Mouse (Mus musculus) limb, embryonic 13.5 days (tissue): ENCODE measurements around the gene Cyp27b1. TPM values are rescaled to one million over a fixed set of nuclear protein-coding genes. Genes with fewer than 3 reads are reported as not detected.
A peak's percentile ranks its signal among the peaks of the same experiment; 100 is the strongest.
"Not testable (repeated sequence)": the region's sequence is repeated elsewhere in the genome, so short reads cannot be mapped to it uniquely, and the experiment has no call there.

Experiments used
- ATAC-seq: fragments of 200-750 bp; cut with Nextera tagmentation; 2 replicates; pipeline ENCODE4 v1.8.0; 2017; ENCODE audit warnings: low read depth, moderate number of reproducible peaks, moderate TSS enrichment; ENCODE audit not compliant: low FRiP score
- H3K27ac ChIP-seq: fragments of 300-500 bp; sonication (generic); 2 replicates; pipeline ENCODE4 v1.5.1; 2015; ENCODE audit warnings: inconsistent platforms, mild to moderate bottlenecking, moderate library complexity
- H3K27me3 ChIP-seq: fragments of 300-500 bp; sonication (generic); 2 replicates; pipeline ENCODE4 v1.6.1; 2015; ENCODE audit warnings: mild to moderate bottlenecking, inconsistent platforms
- H3K36me3 ChIP-seq: fragments of 300-500 bp; sonication (generic); 2 replicates; pipeline ENCODE4 v1.6.1; 2015; ENCODE audit warnings: inconsistent platforms, mild to moderate bottlenecking, moderate library complexity
- H3K4me1 ChIP-seq: fragments of 300-500 bp; sonication (generic); 2 replicates; pipeline ENCODE4 v1.6.1; 2015; ENCODE audit warnings: inconsistent platforms
- H3K4me2 ChIP-seq: fragments of 300-500 bp; sonication (generic); replicated peaks from 2 replicates; pipeline ENCODE4 v1.6.1; 2015; ENCODE audit warnings: inconsistent platforms, mild to moderate bottlenecking, moderate library complexity
- H3K4me3 ChIP-seq: fragments of 300-500 bp; sonication (generic); 2 replicates; pipeline ENCODE4 v1.5.1; 2015; ENCODE audit warnings: moderate library complexity, mild to moderate bottlenecking, inconsistent platforms
- H3K9ac ChIP-seq: fragments of 300-500 bp; sonication (generic); 2 replicates; pipeline ENCODE4 v1.6.1; 2015; ENCODE audit warnings: mild to moderate bottlenecking, inconsistent platforms
- H3K9me3 ChIP-seq: fragments of 300-500 bp; sonication (generic); 2 replicates; pipeline ENCODE4 v1.6.1; 2016; ENCODE audit warnings: inconsistent platforms
- WGBS: fragments of 180-500 bp; shearing (Covaris S2); methylation state at CpG from one replicate; pipeline ENCODE4 v1.1.7; 2015; 5-methylcytosine and 5-hydroxymethylcytosine counted together
- polyA plus RNA-seq: library from polyadenylated mRNA; unstranded; fragments of >200 nt; fragmentation: Nextera tagmentation; extraction: Ambion mirVana; gene quantifications from 2 replicates; pipeline ENCODE4 v1.2.1, GENCODE M21; 2015

Cyp27b1 gene
- polyA plus RNA-seq, 1 experiment from 2014 or later, result 0.15 TPM

- peaks cover 27% of the 10 kb centered on the region for H3K4me1 ChIP-seq
- H3K9ac ChIP-seq, result peak overlapping the region; percentile 97
- peak overlapping the region; percentile 92 for H3K4me2 ChIP-seq
- H3K27ac ChIP-seq, result peak overlapping the region; percentile 72
- H3K27me3 ChIP-seq, result peaks cover 17% of the 10 kb centered on the region
- peak overlapping the region; percentile 83 for H3K4me3 ChIP-seq
- peaks cover 43% of the 10 kb centered on the region for H3K36me3 ChIP-seq
- no peak for ATAC-seq
- 13% methylated on average over 37 of the region's 37 CpGs for WGBS
- H3K9me3 ChIP-seq, result no peaks in the 10 kb centered on the region
Measured at GRCm38 (mm10) chr10:127063913-127064870, 16.1 kb downstream of the Cyp27b1 start.

GRCm38 (mm10) chr10:127065981-127066380 lies 17.9 kb downstream of the Cyp27b1 start:
- 88% methylated on average over 9 of the region's 9 CpGs for WGBS
- no peak overlapping the region for H3K4me2 ChIP-seq
- H3K27me3 ChIP-seq, result peaks cover 8% of the 10 kb centered on the region
- H3K4me3 ChIP-seq, result no peak overlapping the region
- H3K36me3 ChIP-seq, result peaks cover 43% of the 10 kb centered on the region
- H3K9ac ChIP-seq, result no peak overlapping the region
- no peaks in the 10 kb centered on the region for H3K9me3 ChIP-seq
- H3K27ac ChIP-seq, result no peak overlapping the region
- ATAC-seq, result no peak
- peaks cover 28% of the 10 kb centered on the region for H3K4me1 ChIP-seq

- H3K9me3 ChIP-seq, result no peaks in the 10 kb centered on the region
- 87% methylated on average over 14 of the region's 14 CpGs for WGBS
- no peak overlapping the region for H3K4me3 ChIP-seq
- peaks cover 33% of the 10 kb centered on the region for H3K4me1 ChIP-seq
- peaks cover 2% of the 10 kb centered on the region for H3K27me3 ChIP-seq
- ATAC-seq, result no peak
- no peak overlapping the region for H3K4me2 ChIP-seq
- no peak overlapping the region for H3K27ac ChIP-seq
- no peak overlapping the region for H3K9ac ChIP-seq
- H3K36me3 ChIP-seq, result peaks cover 43% of the 10 kb centered on the region
Measured at GRCm38 (mm10) chr10:127066519-127067018, 18.5 kb downstream of the Cyp27b1 start.

- Histone ChIP-seq H3K9ac (peak overlapping the region; percentile 78), H3K4me2 (peak overlapping the region; percentile 98), H3K4me3 (peak overlapping the region; percentile 68), H3K27ac (no peak overlapping the region; the same call in 1 of the 2 replicates), H3K9me3 (no peaks in the 10 kb centered on the region), H3K4me1 (peaks cover 33% of the 10 kb centered on the region), H3K36me3 (peaks cover 43% of the 10 kb centered on the region), H3K27me3 (no peaks in the 10 kb centered on the region)
- 80% methylated on average over 9 of the region's 9 CpGs for WGBS
- no peak for ATAC-seq
Measured at GRCm38 (mm10) chr10:127068360-127069038, 20.4 kb downstream of the Cyp27b1 start.

- ATAC-seq, result peak; percentile 73
- Histone ChIP-seq H3K27me3 (no peaks in the 10 kb centered on the region), H3K4me1 (peaks cover 32% of the 10 kb centered on the region), H3K27ac (peak overlapping the region; percentile 89), H3K4me3 (peak overlapping the region; percentile 68), H3K9ac (peak overlapping the region; percentile 78), H3K9me3 (no peaks in the 10 kb centered on the region), H3K36me3 (peaks cover 42% of the 10 kb centered on the region), H3K4me2 (peak overlapping the region; percentile 98)
- WGBS, result 7% methylated on average over 30 of the region's 30 CpGs
Measured at GRCm38 (mm10) chr10:127069281-127070189, 21.5 kb downstream of the Cyp27b1 start.

- Histone ChIP-seq H3K4me1 (peaks cover 22% of the 10 kb centered on the region), H3K4me3 (peak within 1 kb of the TSS; percentile 68), H3K27ac (peak within 1 kb of the TSS; percentile 89), H3K9me3 (no peaks in the 10 kb centered on the region), H3K36me3 (peaks cover 33% of the 10 kb centered on the region), H3K9ac (peak within 1 kb of the TSS; percentile 78), H3K27me3 (peaks cover 8% of the 10 kb centered on the region), H3K4me2 (peak within 1 kb of the TSS; percentile 98)
- peak; percentile 92 for ATAC-seq
- WGBS, result 2% methylated on average over 36 of the region's 36 CpGs
Measured at GRCm38 (mm10) chr10:127070190-127071121, 22.4 kb downstream of the Cyp27b1 start, which contains the start of gene Tspan31. Gene Tspan31, minus strand, starts transcription at chr10:127070264.

- no peaks in the 10 kb centered on the region for H3K9me3 ChIP-seq
- peaks cover 26% of the 10 kb centered on the region for H3K36me3 ChIP-seq
- H3K4me1 ChIP-seq, result peaks cover 22% of the 10 kb centered on the region
- H3K27me3 ChIP-seq, result peaks cover 16% of the 10 kb centered on the region
- H3K27ac ChIP-seq, result no peak overlapping the region
- ATAC-seq, result no peak
- WGBS, result 79% methylated on average over 9 of the region's 9 CpGs
- peak overlapping the region; percentile 98 for H3K4me2 ChIP-seq
- H3K9ac ChIP-seq, result peak overlapping the region; percentile 76
- H3K4me3 ChIP-seq, result peak overlapping the region; percentile 68
Measured at GRCm38 (mm10) chr10:127071203-127071602, 23.2 kb downstream of the Cyp27b1 start.

- WGBS, result 88% methylated on average over 4 of the region's 4 CpGs
- not testable (repeated sequence) for H3K9ac ChIP-seq, H3K4me2 ChIP-seq, H3K9me3 ChIP-seq, H3K4me3 ChIP-seq, H3K27ac ChIP-seq, ATAC-seq
- peaks cover 22% of the 10 kb centered on the region for H3K4me1 ChIP-seq
- H3K27me3 ChIP-seq, result peaks cover 27% of the 10 kb centered on the region
- H3K36me3 ChIP-seq, result peaks cover 15% of the 10 kb centered on the region
Measured at GRCm38 (mm10) chr10:127072270-127072669, 24.2 kb downstream of the Cyp27b1 start.

GRCm38 (mm10) chr10:127072969-127073368 lies 24.9 kb downstream of the Cyp27b1 start:
- Histone ChIP-seq H3K4me1 (peaks cover 25% of the 10 kb centered on the region), H3K27me3 (peaks cover 34% of the 10 kb centered on the region)
- H3K27ac ChIP-seq, H3K36me3 ChIP-seq, H3K9ac ChIP-seq, ATAC-seq, H3K4me3 ChIP-seq, H3K4me2 ChIP-seq, H3K9me3 ChIP-seq: not testable (repeated sequence)
- 81% methylated on average over 2 of the region's 2 CpGs for WGBS

GRCm38 (mm10) chr10:127073981-127074380 lies 25.9 kb downstream of the Cyp27b1 start:
- peaks cover 22% of the 10 kb centered on the region for H3K4me1 ChIP-seq
- WGBS, result 82% methylated on average over 1 of the region's 1 CpGs
- H3K36me3 ChIP-seq, result no peaks in the 10 kb centered on the region
- no peak overlapping the region for H3K4me3 ChIP-seq
- ATAC-seq, result no peak
- H3K9me3 ChIP-seq, result no peaks in the 10 kb centered on the region
- no peak overlapping the region for H3K27ac ChIP-seq
- no peak overlapping the region for H3K4me2 ChIP-seq
- H3K9ac ChIP-seq, result no peak overlapping the region
- peaks cover 44% of the 10 kb centered on the region for H3K27me3 ChIP-seq
